Mouse (Mus musculus) brown adipose tissue, adult 24 weeks (tissue): ENCODE results near the gene Znhit2. TPM values are rescaled to one million over a fixed set of nuclear protein-coding genes. Genes with fewer than 3 reads are reported as not detected.
A peak's percentile ranks its signal among the peaks of the same experiment; 100 is the strongest.

Source experiments
- H3K27ac ChIP-seq: fragments of 200-500 bp; replicated peaks from 2 replicates; pipeline ENCODE4 v1.5.1; 2012; ENCODE audit warnings: low read depth, mild to moderate bottlenecking, low read length
- H3K4me1 ChIP-seq: fragments of 200-500 bp; 2 replicates; pipeline ENCODE4 v1.6.1; 2012; ENCODE audit warnings: low read length, mixed read lengths; ENCODE audit not compliant: control insufficient read depth, insufficient read depth, insufficient read length
- H3K4me3 ChIP-seq: fragments of 200-500 bp; 2 replicates; pipeline ENCODE4 v1.5.1; 2012; ENCODE audit warnings: low read depth, mild to moderate bottlenecking, low read length, moderate library complexity; ENCODE audit not compliant: insufficient read depth
- polyA plus RNA-seq: library from polyadenylated mRNA; stranded (reverse); fragments of >200 nt; gene quantifications from 2 replicates; pipeline ENCODE4 v1.2.4, GENCODE M21; 2012; ENCODE audit not compliant: missing spikeins, insufficient read depth, insufficient read length

Znhit2 gene
- 9.8 and 11.3 TPM in 2 replicates for polyA plus RNA-seq

DNA sequence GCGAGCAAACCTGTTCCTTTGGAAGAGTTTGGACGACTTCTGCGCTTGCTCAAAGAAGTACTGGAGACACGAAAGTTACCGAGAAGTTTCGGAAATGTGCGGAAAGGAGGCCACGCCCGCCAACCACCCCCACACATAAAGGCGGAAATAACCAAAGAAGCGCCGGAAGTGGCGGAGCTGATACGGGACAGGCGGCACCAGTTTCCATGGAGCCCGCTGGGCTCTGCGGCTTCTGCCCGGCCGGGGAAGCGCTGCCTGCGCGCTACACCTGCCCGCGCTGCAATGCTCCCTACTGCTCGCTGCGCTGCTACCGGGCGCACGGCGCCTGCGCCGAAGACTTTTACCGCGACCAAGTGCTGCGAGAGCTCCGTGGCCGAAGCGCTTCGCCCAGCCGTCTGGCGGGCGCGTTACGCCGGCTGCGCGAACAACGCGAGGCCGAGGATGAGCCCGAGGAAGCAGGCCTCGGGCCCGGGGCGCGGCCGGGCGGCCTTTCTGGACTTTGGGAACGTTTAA, at the start of gene Znhit2:
Gene Znhit2 (plus strand): TSS at position 172 of the 513 bp plus-strand sequence.
- Histone ChIP-seq H3K4me1 (peaks cover 7% of the 10 kb centered on the region), H3K4me3 (peak within 1 kb of the TSS; percentile 90), H3K27ac (peak within 1 kb of the TSS; percentile 53)

DNA sequence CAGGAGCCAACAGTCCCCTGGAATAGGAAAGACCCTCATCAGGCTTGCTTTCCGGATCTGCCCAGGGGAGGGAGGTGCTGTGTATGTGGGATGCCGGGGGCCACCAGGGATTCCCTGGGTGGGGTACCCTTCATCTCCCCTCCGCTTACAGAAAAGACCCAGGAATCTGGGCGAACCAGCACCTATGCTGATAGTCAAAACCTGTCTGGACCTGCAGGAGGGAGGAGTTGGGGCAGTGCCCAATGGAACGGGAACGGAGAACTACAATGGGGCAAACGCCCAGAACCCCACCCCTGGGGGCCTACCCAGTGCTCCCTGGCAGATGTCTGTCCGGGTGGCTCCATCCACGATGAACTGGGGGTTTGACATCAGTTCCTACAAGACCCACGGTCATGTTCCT, 47.3 kb upstream of the Znhit2 start:
- H3K4me3 ChIP-seq: 0 out of 2 replicates have a peak overlapping the region, but pooled peaks have one; percentile 84

DNA sequence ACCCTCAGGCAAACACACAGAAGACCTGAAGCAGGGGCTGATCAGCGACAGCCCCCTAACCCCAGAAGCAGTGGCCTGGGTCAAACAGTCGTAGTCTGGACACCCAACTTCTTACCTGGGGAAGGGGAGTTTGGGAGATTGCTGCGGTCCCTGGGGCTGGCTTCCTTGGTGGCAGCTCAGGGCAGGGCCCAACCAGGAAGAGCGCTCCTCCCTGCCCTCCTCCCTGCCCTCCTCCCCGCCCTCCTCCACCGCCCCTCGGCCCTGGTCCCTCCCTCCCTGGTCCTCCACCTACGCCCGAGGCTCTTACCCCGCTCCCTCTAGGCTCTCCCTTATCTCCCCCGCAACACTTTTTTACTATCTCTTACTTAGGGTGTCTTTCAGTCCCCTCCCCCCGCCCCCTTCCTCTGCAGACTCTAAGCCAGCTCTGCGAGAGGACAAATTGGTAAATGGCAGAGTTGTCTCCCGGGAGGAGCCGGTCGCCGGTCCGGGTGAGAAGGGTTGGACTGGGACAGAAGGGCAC, 45.9 kb upstream of the Znhit2 start:
- Histone ChIP-seq H3K4me1 (0 out of 2 replicates have a peak, but pooled peaks cover 6% of the 10 kb centered on the region), H3K4me3 (peak overlapping the region; percentile 84)

More for the DNA sequence above, 47.3 kb upstream of the Znhit2 start:
- H3K4me1 ChIP-seq: 0 out of 2 replicates have a peak, but pooled peaks cover 6% of the 10 kb centered on the region
- H3K27ac ChIP-seq: no peak overlapping the region

DNA sequence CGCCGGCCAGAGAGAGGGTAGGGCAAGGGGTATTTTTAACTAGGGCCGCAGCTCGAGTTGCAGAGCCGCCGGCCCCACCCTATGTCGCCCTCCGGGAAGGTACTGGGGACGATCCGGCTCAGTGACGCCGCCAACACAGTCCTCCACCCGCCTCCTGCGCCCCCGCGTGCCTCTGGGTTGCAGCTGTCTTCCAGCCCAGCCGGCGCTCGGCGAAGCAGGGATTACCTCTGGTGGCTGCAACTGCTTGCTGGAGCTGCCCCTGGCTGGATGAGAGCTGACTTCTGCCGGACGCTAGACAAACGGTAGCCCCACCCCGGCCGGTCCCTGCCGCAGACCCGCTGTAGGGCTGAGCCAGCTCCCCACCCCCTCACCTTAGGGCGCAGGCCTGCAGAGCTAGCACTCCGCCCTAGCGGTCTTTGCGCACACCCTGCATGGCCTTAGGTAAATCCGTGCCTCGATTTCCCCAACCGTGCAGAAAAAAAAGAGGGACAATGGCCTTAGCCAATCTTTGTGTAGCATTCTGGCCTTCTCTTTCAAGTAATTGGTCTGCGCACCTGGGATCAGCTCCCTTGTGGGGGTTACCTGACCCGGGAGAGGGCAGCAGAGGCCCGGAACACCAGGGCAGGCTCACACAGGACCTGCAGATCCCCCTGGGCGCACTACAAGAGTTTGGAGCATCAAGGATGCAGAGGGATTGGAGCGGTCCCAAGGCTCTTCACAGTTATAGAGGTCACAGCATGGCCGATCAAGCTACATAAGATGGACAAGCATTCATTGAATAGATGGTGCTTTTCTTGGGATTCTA, 45.3 kb upstream of the Znhit2 start, which contains the start of gene Capn1:
Gene Capn1 (minus strand): TSS at position 387 of the 805 bp plus-strand sequence.
- H3K27ac ChIP-seq: peak within 1 kb of the TSS; percentile 30
- H3K4me3 ChIP-seq: peak within 1 kb of the TSS; percentile 84
- 0 out of 2 replicates have a peak, but pooled peaks cover 6% of the 10 kb centered on the region for H3K4me1 ChIP-seq

More for the DNA sequence above, 45.9 kb upstream of the Znhit2 start:
- peak overlapping the region; percentile 30 for H3K27ac ChIP-seq

DNA sequence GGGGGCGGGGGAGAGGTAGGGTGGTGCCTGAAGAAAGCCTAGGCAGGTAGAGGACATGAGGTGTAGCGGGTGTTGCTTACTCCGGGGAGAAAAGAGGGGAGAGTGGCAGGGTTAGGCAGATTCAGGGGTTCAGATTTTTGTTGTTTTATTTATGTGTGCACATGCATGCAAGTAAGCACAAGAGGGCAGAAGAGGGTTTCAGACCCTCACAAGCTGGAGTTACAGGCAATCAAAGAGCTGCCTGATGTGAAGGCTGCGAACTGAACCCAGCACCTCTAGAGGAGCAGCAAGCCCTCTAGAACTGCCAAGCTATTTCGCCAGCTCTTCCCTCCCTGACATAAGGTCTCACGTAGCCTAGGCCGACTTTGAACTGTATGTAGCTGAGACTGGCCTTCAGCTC, 44.5 kb upstream of the Znhit2 start:
- Histone ChIP-seq H3K4me3 (no peak overlapping the region), H3K4me1 (0 out of 2 replicates have a peak, but pooled peaks cover 6% of the 10 kb centered on the region)

DNA sequence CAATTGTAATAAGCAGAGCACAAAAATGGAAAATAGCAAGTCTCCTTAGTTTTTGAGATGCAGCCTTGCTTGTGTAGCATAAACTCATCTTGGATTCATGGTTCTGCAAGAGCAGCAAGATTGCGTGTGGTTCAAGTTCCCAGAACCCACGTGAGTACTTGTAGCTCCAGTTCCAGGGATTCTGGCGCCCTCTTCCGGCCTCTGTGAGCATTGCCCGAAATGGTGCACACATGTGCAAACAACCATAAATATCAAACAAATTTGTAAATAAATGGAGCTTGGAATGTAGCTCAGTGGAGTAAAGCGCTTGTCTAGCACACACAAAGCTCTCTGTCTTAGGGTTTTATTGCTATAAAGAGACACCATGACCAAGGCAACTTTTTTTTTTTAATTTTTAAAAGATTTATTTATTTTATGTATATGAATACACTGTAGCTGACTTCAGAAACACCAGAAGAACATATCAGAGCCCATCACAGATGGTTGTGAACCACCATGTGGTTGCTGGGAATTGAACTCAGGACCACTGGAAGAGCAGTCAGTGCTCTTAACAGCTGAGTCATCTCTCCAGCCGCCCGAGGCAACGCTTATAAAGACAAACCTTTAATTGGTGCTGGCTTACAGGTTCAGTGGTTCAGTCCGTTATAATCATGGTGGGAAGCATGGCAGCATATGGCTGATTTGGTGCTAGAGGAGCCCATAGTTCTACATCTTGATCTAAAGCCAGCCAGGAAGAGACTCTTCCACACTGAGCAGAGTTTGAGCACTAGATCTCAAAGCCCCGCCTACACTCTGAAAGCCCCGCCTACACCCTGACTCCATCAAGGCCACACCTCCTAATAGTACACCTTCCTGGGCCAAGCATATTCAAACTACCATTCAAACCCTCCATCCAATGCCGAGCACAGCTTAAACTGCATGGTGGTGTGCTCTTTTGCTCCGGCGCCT, 42.6 kb upstream of the Znhit2 start:
- Histone ChIP-seq H3K4me1 (0 out of 2 replicates have a peak, but pooled peaks cover 6% of the 10 kb centered on the region), H3K27ac (no peak overlapping the region)

More for the DNA sequence above, 44.5 kb upstream of the Znhit2 start:
- no peak overlapping the region for H3K27ac ChIP-seq

DNA sequence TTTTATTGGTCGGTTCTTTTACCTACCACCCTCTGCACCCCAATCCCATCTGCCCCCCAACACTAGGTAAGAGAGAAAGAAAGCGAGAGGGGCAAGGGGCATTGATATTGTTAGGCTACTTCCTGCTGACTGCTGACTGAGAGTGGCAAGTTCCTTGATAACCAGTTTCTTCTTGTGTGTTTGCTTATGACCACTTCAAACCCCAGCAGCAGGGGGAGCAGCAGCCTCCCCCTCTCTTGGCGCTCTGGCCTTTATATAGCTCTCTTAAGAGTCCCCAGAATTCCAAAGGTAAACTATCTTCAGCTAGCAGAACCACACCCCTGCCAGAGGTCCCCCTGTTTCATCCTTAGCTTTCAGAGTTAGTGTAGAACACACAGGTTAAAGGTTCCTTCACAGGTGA, 40.7 kb upstream of the Znhit2 start:
- no peaks in the 10 kb centered on the region for H3K4me1 ChIP-seq
- no peak overlapping the region for H3K4me3 ChIP-seq
- H3K27ac ChIP-seq: no peak overlapping the region

More for the DNA sequence above, 42.6 kb upstream of the Znhit2 start:
- no peak overlapping the region for H3K4me3 ChIP-seq

DNA sequence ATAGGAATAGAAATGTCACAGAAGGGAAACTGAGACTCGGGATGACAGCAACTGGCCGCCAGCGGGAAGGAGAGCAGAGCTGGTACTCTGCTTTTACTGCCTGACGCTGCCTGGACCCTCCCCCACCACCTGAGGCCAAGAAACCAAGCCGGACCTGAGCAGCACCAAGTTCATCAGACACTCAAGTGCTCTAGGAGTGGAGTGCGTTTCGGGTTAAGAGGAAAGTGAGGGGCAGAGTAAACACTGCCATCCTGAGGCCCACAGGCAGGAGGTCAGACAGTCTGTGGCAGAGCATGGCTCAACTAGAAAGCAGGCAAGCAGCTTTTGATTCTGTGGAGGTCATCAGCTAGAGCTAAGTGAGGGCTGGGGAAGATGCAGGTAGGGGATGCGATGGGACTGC, 37.9 kb upstream of the Znhit2 start:
- Histone ChIP-seq H3K4me1 (no peaks in the 10 kb centered on the region), H3K27ac (no peak overlapping the region), H3K4me3 (no peak overlapping the region)

DNA sequence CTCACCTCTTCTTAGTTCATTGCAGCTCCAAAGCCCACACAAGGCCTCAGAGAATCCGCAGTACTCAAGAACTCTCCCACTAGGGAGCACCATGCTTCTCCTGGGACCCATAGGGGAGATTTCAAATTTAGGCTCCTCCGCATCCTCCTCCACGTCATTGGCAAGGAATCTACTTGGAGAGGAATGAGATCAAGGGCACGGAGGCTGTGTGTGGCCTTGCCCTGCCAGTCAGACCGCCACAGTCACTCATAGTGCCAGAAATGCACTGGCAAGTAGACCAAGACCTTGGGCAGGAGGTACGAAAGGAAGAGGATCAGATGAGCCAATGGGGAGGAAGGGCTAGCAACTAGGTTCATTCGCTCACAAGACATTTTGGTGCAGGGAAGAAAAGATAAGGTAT, 37.1 kb upstream of the Znhit2 start:
- H3K4me1 ChIP-seq: no peaks in the 10 kb centered on the region
- no peak overlapping the region for H3K4me3 ChIP-seq
- H3K27ac ChIP-seq: no peak overlapping the region

DNA sequence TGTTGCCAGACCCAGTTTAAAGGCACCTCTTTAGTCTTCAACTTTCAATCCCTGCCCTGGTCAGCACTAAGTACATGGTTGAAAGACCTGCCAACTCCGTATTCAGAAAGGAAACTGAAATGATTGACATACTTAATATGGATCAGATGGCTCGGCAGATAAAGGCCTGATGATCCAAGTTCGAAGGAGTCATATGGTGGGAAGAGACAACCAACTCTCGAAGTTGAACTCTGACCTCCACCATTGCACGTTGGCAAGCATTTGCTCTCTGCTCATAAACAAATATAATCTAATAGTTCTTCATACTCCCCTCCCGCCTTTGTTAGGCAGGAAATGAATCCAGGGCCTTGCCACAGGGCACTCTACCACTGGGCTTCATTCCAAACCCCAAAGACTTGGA, 32.0 kb upstream of the Znhit2 start:
- Histone ChIP-seq H3K4me3 (no peak overlapping the region), H3K4me1 (no peaks in the 10 kb centered on the region), H3K27ac (no peak overlapping the region)

DNA sequence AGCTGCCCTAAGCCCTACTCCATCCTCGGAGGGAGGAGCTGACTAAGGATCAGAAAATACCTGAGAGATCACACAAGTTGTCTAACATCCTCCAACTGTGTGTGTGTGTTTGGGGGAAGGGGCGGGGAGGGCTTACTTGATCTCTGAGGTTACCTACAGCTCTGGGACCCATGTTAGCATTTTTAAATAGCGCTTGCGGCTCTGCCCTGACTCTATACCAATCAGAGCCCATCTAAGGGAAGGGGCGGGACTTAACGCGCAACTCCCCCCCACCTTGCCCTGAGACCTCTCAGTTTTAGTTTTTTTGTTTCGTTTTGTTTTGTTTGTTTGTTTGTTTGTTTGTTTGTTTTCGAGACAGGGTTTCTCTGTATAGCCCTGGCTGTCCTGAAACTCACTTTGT, 31.6 kb upstream of the Znhit2 start:
- Histone ChIP-seq H3K27ac (no peak overlapping the region), H3K4me3 (no peak overlapping the region), H3K4me1 (no peaks in the 10 kb centered on the region)

DNA sequence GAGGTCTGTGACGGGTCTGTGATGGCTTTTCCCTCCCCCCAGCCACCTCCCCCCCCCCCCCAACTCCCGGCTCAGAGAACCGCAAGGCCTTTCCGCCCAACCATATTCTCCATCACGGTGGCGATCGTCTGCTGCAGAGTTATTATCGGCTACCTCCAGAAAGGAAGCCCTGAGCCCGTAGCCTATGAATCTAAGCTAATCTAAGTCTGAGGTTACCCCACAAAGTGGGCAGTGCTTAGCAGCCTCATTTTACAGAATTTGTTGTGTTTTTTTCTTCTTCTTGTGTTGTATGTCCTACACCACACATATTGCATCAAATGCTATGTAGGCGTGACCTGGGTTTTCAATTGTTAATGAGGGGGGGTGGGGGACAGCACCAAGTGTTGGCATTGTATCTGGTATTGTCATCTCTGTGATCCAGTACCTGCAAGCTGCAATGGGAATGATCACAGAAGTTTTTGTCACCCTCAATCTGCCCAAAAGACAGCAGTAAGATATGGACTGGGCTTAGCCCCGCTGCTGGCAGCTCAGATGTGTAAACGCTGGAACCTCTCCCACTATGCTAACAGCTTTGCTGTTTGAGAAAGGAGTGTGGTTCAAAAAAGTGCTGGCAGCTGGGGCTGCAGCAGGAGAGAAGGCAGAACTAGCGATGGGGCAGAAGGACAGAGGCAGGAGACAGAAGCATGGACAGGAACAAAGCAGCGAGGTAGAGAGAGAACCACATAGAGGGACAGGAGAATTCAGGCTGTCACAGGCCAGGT, 30.3 kb upstream of the Znhit2 start:
- no peak overlapping the region for H3K27ac ChIP-seq
- no peaks in the 10 kb centered on the region for H3K4me1 ChIP-seq
- H3K4me3 ChIP-seq: no peak overlapping the region

DNA sequence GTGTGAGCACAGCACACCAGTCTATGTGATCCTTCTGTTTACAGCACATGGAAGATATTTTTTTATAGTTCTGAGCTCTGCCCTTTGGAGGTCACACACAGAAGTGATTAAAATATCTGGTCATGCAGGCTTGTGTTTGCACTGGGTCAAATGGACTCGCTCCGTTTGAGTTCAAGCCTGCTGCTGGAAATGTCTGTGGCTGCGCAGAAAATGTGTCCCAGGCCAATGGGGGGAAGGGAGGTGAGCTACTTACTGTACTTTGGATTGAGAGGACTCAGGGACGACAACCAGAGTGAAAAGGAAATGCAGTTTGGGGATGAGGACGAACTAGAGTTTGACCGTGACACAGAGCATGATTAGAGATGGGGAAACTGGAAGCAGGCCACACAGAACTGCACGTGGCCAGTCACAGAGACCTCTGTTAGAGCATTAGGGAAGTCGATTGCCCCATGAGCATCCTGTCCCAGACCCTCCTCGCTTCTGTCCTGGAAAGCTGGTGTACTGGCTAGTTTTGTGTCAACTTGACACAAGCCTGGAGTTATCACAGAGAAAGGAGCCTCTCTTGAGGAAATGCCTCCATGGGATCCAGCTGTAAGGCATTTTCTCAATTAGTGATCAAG, 24.9 kb upstream of the Znhit2 start:
- Histone ChIP-seq H3K27ac (no peak overlapping the region), H3K4me3 (no peak overlapping the region), H3K4me1 (no peaks in the 10 kb centered on the region)

DNA sequence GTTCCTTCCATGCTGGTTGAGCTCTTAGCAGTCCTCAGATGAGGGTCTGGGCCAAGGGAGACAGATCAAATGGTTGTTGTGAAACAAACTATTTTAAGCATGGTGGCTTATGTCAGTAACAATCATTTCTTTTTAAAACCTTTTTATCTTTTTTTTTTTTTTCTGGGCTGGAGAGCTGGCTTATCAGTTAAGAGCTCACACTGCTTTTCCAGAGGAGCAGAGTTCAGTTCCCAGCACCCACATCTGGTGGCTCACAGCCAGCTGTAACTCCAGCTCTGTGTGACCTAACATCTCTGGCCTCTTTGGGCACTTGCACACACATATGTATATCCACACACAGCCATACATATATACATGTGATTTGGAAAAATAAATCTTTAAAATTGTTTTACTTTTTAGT, 23.3 kb upstream of the Znhit2 start:
- Histone ChIP-seq H3K4me1 (no peaks in the 10 kb centered on the region), H3K27ac (no peak overlapping the region), H3K4me3 (no peak overlapping the region)
